Mouse (Mus musculus): ENCODE data around the gene Eps8l2. TPM values are rescaled to one million over a fixed set of nuclear protein-coding genes. Genes with fewer than 3 reads are reported as not detected.

The Eps8l2 gene
- polyA plus RNA-seq, 1 experiment = 25.4 TPM

DNA sequence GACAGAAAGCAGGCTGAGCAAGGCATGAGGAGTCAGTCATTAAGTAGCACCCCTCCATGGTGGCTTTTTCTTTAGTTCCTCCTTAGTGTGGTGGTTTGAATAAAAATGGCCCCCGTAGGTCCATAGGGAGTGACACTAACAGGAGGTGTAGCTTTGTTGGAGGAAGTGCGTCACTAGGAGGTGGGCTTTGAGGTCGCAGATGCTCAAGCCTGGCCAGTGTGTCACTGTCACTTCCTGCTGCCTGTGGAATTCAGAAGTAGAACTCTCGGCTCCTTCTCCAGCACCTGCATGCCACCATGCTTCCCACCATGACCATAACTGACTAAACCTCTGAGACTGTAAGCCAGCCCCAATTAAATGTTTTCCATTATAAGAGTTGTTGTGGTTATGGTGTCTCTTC is 28.7 kb downstream of the Eps8l2 start:
- Histone ChIP-seq H3K27ac (ENCODE audit: control insufficient read depth, insufficient read depth, low read length) (no peak overlapping the region), H3K4me1 (replicated peaks; ENCODE audit: control insufficient read depth, insufficient read depth, low read length) (peaks cover 6% of the 10 kb centered on the region; the same call in 1 of the 2 replicates), H3K4me3 (ENCODE audit: control insufficient read depth, insufficient read depth, low read length) (no peak overlapping the region), H3K27me3 (ENCODE audit: control insufficient read depth, insufficient read depth, low read length) (no peaks in the 10 kb centered on the region), H3K36me3 (ENCODE audit: control insufficient read depth, insufficient read depth, low read length) (no peaks in the 10 kb centered on the region)
- WGBS = 82% methylated on average over 4 of the region's 4 CpGs
- no peak for DNase-seq
- TF ChIP-seq POLR2A (IDR thresholded peaks at IDR 0.05; ENCODE audit: control insufficient read depth, extremely low read depth, insufficient read depth, low read length, poor library complexity) (no peak), CTCF (IDR thresholded peaks at IDR 0.05; ENCODE audit: borderline replicate concordance, control insufficient read depth, extremely low read depth, insufficient read depth, low read length, poor library complexity) (no peak)

DNA sequence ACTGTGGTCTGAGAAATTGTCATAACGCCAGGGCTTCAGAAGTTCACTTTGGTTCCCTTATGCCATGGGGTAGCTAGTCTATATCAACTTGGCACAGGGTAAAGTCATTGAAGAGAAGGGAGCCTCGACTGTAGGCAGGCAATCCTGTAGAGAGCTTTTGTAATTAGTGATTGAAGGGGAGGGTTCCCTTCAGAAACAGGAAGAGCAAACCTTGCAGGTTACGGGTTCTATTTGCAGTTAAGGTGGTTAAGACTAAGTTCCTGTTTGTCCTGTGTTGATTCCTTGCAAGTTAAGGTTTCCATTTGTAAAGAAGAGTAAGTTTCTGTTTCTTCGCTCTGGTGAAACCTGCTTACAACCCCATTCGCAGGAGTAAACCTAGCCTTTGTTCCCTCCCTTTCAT is 31.2 kb downstream of the Eps8l2 start:
- TF ChIP-seq CTCF (IDR thresholded peaks at IDR 0.05; ENCODE audit: borderline replicate concordance, control insufficient read depth, extremely low read depth, insufficient read depth, low read length, poor library complexity) (no peak), POLR2A (IDR thresholded peaks at IDR 0.05; ENCODE audit: control insufficient read depth, extremely low read depth, insufficient read depth, low read length, poor library complexity) (no peak)
- Histone ChIP-seq H3K27ac (ENCODE audit: control insufficient read depth, insufficient read depth, low read length) (no peak overlapping the region), H3K27me3 (ENCODE audit: control insufficient read depth, insufficient read depth, low read length) (no peaks in the 10 kb centered on the region), H3K36me3 (ENCODE audit: control insufficient read depth, insufficient read depth, low read length) (no peaks in the 10 kb centered on the region), H3K4me1 (replicated peaks; ENCODE audit: control insufficient read depth, insufficient read depth, low read length) (peaks cover 6% of the 10 kb centered on the region; the same call in 1 of the 2 replicates), H3K4me3 (ENCODE audit: control insufficient read depth, insufficient read depth, low read length) (no peak overlapping the region)
- DNase-seq = no peak
- WGBS = 32% methylated on average over 5 of the region's 5 CpGs

DNA sequence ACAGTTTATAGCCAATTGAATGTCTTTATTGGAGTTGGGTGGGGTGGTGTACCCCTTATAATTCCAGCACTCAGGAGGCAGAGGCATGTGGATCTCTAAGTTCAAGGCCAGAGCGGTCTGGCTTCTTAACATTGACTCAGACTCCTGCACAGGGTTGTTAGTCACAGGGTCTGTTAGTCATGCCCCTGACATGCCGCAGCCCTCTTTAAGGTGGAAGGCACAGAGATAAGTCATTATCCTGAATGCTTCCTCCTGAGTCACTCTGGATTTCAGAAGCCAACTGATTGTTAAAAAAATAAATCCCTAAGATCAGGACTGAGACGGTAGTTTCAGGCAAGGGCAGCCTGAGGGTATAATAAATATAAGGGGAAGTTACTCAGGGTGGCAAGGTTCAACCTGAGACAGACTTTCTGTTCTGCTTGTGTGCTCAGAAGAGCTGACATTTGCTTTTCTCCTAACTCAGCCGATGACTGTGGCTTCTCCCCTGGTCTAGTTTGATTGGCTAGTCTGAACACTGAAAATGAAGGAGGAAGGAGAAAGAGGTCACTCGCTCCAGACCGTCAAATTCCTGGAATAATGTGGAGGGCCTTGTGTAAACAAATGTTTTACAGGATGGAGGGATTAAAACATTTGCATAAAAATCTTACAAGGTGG is 33.4 kb downstream of the Eps8l2 start:
- Histone ChIP-seq H3K4me3 (ENCODE audit: control insufficient read depth, insufficient read depth, low read length) (no peak overlapping the region), H3K27me3 (ENCODE audit: control insufficient read depth, insufficient read depth, low read length) (no peaks in the 10 kb centered on the region), H3K36me3 (ENCODE audit: control insufficient read depth, insufficient read depth, low read length) (no peaks in the 10 kb centered on the region), H3K4me1 (replicated peaks; ENCODE audit: control insufficient read depth, insufficient read depth, low read length) (peaks cover 6% of the 10 kb centered on the region; the same call in 1 of the 2 replicates), H3K27ac (ENCODE audit: control insufficient read depth, insufficient read depth, low read length) (no peak overlapping the region)
- TF ChIP-seq CTCF (IDR thresholded peaks at IDR 0.05; ENCODE audit: borderline replicate concordance, control insufficient read depth, extremely low read depth, insufficient read depth, low read length, poor library complexity) (no peak), POLR2A (IDR thresholded peaks at IDR 0.05; ENCODE audit: control insufficient read depth, extremely low read depth, insufficient read depth, low read length, poor library complexity) (no peak)
- WGBS = 55% methylated on average over 6 of the region's 6 CpGs
- DNase-seq = no peak

DNA sequence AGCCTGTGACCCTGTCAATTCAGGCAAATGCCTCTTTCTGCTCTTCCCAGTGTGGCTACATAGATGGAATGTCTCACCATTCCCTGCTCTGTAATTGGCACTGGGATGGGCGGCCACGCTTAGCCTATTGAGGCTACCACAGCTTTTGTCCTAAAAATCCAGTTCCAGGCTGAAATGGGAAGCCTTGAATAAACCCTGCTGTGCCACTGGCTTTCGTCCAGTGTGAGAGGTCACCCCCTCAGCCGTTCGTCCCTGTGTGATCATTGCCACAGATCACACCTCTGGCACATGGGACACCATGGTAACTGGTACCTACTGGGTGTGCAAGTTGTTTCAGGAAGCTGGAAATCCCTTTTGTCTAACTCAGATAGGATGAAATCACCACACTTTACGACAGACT is 34.9 kb downstream of the Eps8l2 start:
- H3K27me3 ChIP-seq (ENCODE audit: control insufficient read depth, insufficient read depth, low read length) = no peaks in the 10 kb centered on the region
- TF ChIP-seq CTCF (IDR thresholded peaks at IDR 0.05; ENCODE audit: borderline replicate concordance, control insufficient read depth, extremely low read depth, insufficient read depth, low read length, poor library complexity) (no peak), POLR2A (IDR thresholded peaks at IDR 0.05; ENCODE audit: control insufficient read depth, extremely low read depth, insufficient read depth, low read length, poor library complexity) (no peak)
- no peak overlapping the region for H3K27ac ChIP-seq (ENCODE audit: control insufficient read depth, insufficient read depth, low read length)
- 94% methylated on average over 6 of the region's 6 CpGs for WGBS
- peaks cover 6% of the 10 kb centered on the region; the same call in 1 of the 2 replicates for H3K4me1 ChIP-seq (replicated peaks; ENCODE audit: control insufficient read depth, insufficient read depth, low read length)
- DNase-seq = no peak
- no peak overlapping the region for H3K4me3 ChIP-seq (ENCODE audit: control insufficient read depth, insufficient read depth, low read length)
- H3K36me3 ChIP-seq (ENCODE audit: control insufficient read depth, insufficient read depth, low read length) = no peaks in the 10 kb centered on the region

DNA sequence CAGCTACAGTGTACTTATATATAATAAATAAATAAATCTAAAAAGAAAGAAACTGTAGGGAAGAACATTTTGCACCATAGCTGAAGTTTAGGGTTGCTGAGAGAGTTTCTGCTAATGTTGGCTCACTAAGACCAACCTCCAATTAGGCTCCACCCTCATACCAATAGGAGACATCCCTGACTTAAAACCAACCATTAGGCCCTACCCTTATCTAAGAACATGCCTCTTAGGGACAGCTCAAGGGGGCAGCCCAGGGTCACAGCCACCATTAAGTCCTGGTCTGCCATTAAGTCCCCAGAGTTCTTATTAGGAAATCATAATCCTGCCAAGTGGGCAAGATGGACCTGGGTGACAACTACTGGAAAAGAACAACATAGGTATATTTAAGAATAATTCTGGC is 35.7 kb downstream of the Eps8l2 start:
- DNase-seq = no peak
- Histone ChIP-seq H3K4me1 (replicated peaks; ENCODE audit: control insufficient read depth, insufficient read depth, low read length) (peaks cover 4% of the 10 kb centered on the region; the same call in 1 of the 2 replicates), H3K36me3 (ENCODE audit: control insufficient read depth, insufficient read depth, low read length) (no peaks in the 10 kb centered on the region), H3K27me3 (ENCODE audit: control insufficient read depth, insufficient read depth, low read length) (no peaks in the 10 kb centered on the region), H3K4me3 (ENCODE audit: control insufficient read depth, insufficient read depth, low read length) (no peak overlapping the region), H3K27ac (ENCODE audit: control insufficient read depth, insufficient read depth, low read length) (no peak overlapping the region)
- TF ChIP-seq CTCF (IDR thresholded peaks at IDR 0.05; ENCODE audit: borderline replicate concordance, control insufficient read depth, extremely low read depth, insufficient read depth, low read length, poor library complexity) (no peak), POLR2A (IDR thresholded peaks at IDR 0.05; ENCODE audit: control insufficient read depth, extremely low read depth, insufficient read depth, low read length, poor library complexity) (no peak)

DNA sequence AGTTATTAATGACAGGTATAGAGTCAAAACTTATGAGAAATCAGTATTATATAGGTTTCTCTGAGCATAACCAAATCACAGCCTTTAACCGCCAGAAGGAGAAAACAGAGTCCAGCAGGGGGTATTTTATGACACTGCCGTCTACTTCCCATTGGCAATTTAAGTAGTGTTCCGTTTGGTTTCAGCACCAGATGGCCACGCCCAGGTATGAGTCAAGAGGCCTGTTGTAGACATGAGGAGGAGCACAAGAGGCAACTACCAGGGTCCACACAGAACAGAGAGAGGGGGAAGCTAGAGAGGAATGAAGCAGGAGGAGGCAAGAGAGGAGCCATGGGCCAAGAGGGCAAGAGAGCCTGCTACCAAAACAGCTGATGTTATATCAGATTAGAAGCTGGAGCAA is 40.9 kb downstream of the Eps8l2 start:
- H3K4me3 ChIP-seq (ENCODE audit: control insufficient read depth, insufficient read depth, low read length) = no peak overlapping the region
- TF ChIP-seq CTCF (IDR thresholded peaks at IDR 0.05; ENCODE audit: borderline replicate concordance, control insufficient read depth, extremely low read depth, insufficient read depth, low read length, poor library complexity) (no peak), POLR2A (IDR thresholded peaks at IDR 0.05; ENCODE audit: control insufficient read depth, extremely low read depth, insufficient read depth, low read length, poor library complexity) (no peak)
- no peaks in the 10 kb centered on the region for H3K4me1 ChIP-seq (replicated peaks; ENCODE audit: control insufficient read depth, insufficient read depth, low read length)
- no peaks in the 10 kb centered on the region for H3K36me3 ChIP-seq (ENCODE audit: control insufficient read depth, insufficient read depth, low read length)
- H3K27me3 ChIP-seq (ENCODE audit: control insufficient read depth, insufficient read depth, low read length) = no peaks in the 10 kb centered on the region
- no peak for DNase-seq
- H3K27ac ChIP-seq (ENCODE audit: control insufficient read depth, insufficient read depth, low read length) = no peak overlapping the region
- 69% methylated on average over 4 of the region's 4 CpGs for WGBS
